Mouse (Mus musculus) frontal cortex, postnatal 25 days (tissue): Measurements from ENCODE around the gene Pdgfd.
"Not testable (repeated sequence)": the region's sequence is repeated elsewhere in the genome, so short reads cannot be mapped to it uniquely, and the experiment has no call there.

Experiments
- DNase-seq, 2 experiments: peaks; one replicate each; pipeline ENCODE4 v3.0.0; 2022; ENCODE audit warnings: low spot score in 2 of 2

Pdgfd gene

DNA sequence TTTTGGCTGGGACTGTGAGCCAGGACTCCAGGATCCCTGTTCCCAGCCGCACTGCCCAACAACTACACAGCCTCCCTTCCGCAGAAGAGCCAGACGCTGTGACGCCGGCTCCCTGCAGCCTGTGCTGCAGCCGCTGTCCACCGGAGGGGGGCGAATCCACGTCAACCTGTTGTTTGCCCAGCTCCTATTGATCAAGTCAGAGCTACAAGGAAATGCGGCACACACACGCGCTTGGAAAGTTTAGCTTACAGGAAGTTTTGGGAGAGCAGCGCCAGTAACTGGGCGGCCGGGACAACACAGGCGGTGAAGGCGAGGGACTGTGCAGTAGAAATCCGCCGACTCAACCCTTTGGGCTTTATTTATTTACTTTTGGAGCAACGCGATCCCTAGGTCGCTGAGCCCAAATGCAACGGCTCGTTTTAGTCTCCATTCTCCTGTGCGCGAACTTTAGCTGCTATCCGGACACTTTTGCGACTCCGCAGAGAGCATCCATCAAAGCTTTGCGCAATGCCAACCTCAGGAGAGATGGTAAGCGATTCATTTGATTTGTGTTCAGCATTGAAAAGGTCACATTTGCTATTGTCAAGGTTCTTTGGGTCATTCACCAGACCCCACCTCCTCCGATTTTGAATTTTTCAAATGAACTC, at the start of gene Pdgfd:
Pdgfd (plus strand) TSS at position 194 of the 647 bp plus-strand sequence.
- DNase-seq: no peak

- DNase-seq: no peak
Observed at GRCm38 (mm10) chr9:6169038-6169431, 651 bp downstream of the Pdgfd start.

DNA sequence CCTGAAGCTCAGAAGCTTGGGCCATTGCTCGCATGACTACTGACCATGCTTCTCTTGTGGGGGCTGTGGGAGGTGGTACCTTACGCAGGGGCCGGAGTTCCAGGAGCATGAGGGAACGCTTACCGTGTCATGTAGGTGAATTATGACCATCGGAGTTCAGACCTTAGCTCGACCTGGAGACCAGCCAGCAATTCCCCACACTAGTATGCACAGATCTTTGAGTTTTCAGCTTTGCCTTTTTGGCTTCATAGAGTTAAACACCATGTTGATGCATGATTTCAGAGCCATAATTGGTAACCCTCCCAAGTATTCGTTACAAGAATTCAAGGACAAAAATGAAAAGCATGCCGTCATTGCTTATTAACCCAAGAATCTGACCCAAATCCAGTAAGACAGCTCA, 2.6 kb downstream of the Pdgfd start:
- DNase-seq: no peak

GRCm38 (mm10) chr9:6173276-6173675, 4.9 kb downstream of the Pdgfd start:
- DNase-seq: no peak

GRCm38 (mm10) chr9:6175731-6176130, 7.3 kb downstream of the Pdgfd start:
- DNase-seq: no peak

DNA sequence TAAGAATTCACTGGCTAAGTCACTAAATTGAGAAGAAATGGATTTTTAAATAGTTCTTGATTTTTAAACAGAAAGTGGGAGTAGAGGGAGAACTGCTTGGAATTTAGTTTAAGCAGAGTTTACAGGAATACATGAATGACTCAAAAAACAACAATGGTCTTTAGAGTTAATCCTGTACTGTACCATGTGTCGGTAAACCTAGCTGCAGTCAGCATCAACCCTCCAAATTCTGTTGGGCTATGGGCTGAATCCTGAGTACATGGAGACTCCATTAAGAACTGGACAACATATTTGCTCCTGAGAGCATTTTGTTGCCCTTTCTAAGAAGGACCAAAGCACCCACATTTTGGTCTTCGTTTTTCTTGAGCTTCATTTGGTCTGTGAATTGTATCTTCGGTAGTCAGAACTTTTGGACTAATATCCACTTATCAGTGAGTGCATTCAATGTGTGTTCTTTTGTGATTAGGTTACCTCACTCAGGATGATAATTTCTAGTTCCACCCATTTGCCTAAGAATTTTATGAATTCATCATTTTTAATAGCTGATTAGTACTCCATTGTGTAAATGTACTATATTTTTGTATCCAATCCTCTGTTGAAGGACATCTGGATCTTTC, 14.0 kb downstream of the Pdgfd start:
- no peak for DNase-seq

- DNase-seq: no peak
Observed at GRCm38 (mm10) chr9:6187955-6188354, 19.6 kb downstream of the Pdgfd start.

- DNase-seq: no peak
Observed at GRCm38 (mm10) chr9:6193352-6193751, 25.0 kb downstream of the Pdgfd start.

DNA sequence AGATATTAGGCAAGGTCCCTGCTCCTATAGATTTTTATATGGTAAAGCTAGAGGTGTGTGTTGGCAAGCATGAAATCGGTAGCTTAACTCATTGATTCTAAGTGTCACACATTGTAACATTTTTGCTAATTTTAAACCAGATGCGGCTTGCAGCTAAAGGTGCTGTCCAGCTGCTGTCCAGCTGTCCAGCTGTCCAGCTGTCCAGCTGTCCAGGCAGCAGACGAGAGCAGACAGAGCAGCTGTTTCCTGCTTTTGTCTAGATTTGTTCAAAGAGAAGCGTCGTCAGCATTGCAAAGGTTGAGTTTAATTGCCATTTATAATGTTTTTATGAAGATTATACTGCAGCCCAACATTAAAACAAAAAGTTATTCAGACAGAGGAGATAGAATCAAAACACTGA, 44.5 kb downstream of the Pdgfd start:
- DNase-seq: no peak

GRCm38 (mm10) chr9:6217505-6217904, 49.1 kb downstream of the Pdgfd start:
- DNase-seq: no peak

GRCm38 (mm10) chr9:6235982-6236381, 67.6 kb downstream of the Pdgfd start:
- DNase-seq: not testable (repeated sequence)

DNA sequence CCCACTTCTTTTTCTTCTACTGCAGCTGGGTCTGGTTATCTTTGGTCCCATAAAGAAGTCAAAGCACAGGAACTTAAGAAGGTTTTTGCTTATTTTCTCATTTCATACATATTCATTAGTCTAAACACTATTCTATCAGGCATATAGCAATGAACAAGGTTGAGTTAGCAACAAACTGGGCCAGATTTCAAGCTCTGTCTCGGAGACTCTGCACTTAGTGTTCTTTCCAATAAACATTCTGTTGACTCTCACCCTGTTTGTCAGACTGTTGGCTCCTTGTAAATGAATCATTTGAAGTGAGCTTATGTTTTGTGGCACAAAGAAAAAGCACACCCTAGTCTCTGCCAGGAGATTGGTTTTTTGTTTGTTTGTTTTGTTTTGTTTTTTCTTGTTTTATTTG, 81.9 kb downstream of the Pdgfd start:
- no peak for DNase-seq

GRCm38 (mm10) chr9:6251990-6252389, 83.6 kb downstream of the Pdgfd start:
- DNase-seq: no peak

GRCm38 (mm10) chr9:6257072-6257471, 88.7 kb downstream of the Pdgfd start:
- DNase-seq: no peak

DNA sequence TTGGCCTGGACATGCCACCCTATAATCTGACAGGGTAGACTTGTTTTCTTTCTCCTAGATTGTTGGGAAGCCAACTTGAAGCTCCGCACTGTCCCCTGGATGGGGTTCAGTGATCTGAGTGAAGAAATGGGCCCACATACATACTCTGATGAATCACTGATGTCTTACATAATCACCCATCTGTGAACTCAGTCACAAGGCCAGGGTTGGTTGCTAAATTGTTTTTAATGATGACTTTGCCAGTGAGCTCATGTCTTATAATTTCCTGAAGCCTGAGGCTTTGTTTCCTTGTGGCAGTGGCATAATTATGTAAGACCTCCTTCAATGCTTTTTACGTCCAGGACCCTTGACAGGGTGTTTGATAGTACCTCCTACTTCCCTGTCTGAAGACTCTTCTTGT, 96.4 kb downstream of the Pdgfd start:
- DNase-seq: no peak

DNA sequence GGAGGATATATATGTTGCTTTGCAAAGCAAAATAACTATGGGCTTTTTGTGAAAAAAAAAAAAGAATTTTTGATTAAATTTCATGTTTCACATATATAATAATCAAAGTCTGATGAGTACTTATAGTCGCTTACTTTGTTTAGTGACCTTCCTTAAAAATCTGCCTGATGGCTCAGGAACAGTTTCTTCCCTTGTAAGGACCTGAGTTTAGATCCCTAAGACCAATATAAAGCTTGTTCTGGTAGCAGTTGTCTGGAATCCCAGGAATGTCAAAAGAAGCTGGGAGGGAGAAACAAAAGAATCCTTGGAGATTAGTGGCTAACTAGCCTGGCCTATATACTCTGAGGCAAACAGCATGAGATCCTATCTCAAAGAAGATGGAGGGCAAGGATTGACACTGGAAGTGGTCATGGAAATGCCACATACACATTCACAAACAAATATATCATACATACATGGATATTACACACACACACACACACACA, 101.5 kb downstream of the Pdgfd start, which contains the start of gene Ddi1:
Ddi1 (minus strand) TSS at position 51 of the 485 bp plus-strand sequence.
- no peak for DNase-seq

DNA sequence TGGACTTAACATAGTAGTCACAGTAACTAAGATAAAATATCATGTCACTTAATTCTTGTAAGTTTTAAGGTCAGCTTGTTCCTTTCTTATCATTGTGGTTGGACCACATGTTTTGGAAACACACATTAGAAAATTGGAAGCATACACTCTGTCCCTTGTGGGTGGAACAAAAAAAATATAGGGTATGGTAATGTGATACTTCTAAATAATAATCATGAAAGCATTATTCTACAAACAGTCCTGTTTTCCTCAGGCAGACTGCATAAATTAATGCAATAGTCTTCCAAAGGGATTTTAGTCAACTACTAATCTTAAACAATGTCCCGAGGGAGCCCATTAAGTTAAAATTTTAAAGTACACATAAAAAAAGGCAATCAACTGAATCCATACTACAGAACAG, 108.0 kb downstream of the Pdgfd start:
- DNase-seq: no peak

DNA sequence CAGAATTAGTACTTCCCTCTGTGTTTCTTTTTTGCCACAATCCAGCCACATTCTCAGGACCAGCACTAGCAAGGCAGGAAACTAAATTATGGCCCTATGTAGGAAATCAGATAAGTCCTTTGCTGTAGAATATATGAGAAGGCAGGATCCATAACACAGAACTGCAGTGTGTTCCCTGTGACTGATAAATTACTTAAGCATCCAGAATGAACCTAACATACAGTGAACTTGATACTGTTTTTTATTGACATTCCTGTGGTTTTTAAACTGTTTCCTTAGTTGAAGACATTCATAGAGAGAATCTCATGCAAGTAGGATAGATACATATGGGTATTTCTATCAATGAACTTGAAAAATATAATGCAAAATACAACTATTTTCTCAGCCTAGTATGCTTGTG, 109.1 kb downstream of the Pdgfd start:
- DNase-seq: no peak

GRCm38 (mm10) chr9:6286770-6287169, 118.4 kb downstream of the Pdgfd start:
- DNase-seq: no peak

DNA sequence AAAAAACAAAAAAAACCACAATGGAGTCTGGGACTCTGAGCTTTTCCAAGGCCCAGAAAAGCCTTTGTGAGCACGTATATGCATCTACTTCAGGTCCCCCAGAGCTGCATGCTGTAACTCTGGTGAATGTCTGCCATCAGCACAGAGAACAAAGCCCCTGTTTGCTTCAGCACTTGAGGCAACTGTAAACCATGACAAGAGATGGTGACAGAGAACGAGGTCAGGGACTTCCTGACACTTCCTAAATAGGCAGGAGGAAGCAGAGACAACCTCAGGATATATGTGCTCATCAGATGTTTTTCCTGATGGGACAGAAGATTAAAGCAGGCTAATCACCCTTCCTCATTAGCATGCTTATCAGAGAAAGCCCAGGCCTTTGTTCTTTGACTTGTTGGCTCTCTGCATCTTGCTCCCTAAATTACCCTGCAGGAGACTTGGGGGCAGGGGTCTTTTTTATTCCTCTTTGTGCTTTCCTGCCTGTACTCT, 120.9 kb downstream of the Pdgfd start:
- DNase-seq: no peak

DNA sequence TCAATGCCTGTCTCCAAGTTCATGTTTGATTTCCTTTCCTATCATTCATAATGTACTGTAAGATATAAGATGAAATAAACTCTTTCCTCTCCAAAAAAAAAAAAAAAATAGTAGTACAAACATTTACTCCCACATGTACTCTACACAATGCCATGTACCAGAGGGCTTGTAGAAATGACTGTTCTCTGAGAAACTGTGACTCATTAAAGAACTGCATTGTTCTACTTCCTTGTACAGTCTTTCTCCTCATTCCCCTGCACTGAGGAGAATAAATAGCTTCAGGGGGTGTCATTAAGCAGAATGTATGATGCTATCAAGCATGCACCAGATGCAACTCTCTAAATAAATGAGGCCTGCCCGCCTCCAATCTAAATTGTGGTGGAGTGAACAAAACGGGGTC, 130.2 kb downstream of the Pdgfd start:
- no peak for DNase-seq

DNA sequence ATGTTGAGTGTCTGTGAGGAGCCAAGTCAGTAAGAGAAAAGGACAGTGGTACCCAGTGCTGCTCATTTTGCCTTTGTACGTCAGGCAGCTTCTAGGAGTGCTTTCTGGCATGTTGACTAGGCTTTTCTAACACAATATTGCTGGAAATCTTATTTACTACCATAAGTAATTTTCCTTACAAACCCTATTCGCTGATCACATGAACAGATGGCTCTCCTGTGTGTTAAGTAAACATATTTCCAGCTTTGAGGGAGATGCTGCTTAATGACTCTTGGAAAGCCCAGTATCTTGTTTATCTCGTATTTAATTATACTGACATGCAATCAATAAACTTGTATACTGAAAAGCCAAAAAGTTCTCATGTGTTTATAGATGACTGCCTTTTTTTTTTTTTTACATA, 133.7 kb downstream of the Pdgfd start:
- no peak for DNase-seq

GRCm38 (mm10) chr9:6304590-6304989, 136.2 kb downstream of the Pdgfd start:
- no peak for DNase-seq
